Mouse (Mus musculus): ENCODE measurements around the gene Podxl2. TPM values are rescaled to one million over a fixed set of nuclear protein-coding genes. Genes with fewer than 3 reads are reported as not detected.

Gene Podxl2
- polyA plus RNA-seq, 1 experiment, result 7.7 TPM

- TF ChIP-seq CTCF (IDR thresholded peaks at IDR 0.05; ENCODE audit: extremely low read depth, insufficient read depth, insufficient read length, insufficient replicate concordance), result no peak
- no peak for TF ChIP-seq POLR2A (IDR thresholded peaks at IDR 0.05; ENCODE audit: low read depth, low read length)
- 4% methylated on average over 31 of the region's 32 CpGs for WGBS
- Histone ChIP-seq H3K27me3 (ENCODE audit: control insufficient read depth, insufficient read depth, low read length) (no peaks in the 10 kb centered on the region), H3K36me3 (ENCODE audit: control insufficient read depth, insufficient read depth, low read length) (peaks cover 15% of the 10 kb centered on the region), H3K4me3 (ENCODE audit: extremely low read depth, insufficient read depth, insufficient read length) (peak overlapping the region; percentile 93), H3K27ac (ENCODE audit: insufficient read depth, low read length) (no peak overlapping the region), H3K4me1 (ENCODE audit: control insufficient read depth, insufficient read depth, insufficient read length) (peaks cover 8% of the 10 kb centered on the region)
- no peak for DNase-seq (ENCODE audit: low read depth in 1 of 2, low spot score in 2 of 2)
Measured at GRCm38 (mm10) chr6:88842731-88843151, 32.1 kb downstream of the Podxl2 start.

- no peak for TF ChIP-seq CTCF (IDR thresholded peaks at IDR 0.05; ENCODE audit: extremely low read depth, insufficient read depth, insufficient read length, insufficient replicate concordance)
- TF ChIP-seq POLR2A (IDR thresholded peaks at IDR 0.05; ENCODE audit: low read depth, low read length), result peak; percentile 14; the same call in 1 of the 2 replicates
- WGBS, result under 1% methylated on average over 72 of the region's 72 CpGs
- peak; percentile 100 for DNase-seq (ENCODE audit: low read depth in 1 of 2, low spot score in 2 of 2)
- Histone ChIP-seq H3K4me1 (ENCODE audit: control insufficient read depth, insufficient read depth, insufficient read length) (peaks cover 8% of the 10 kb centered on the region), H3K27me3 (ENCODE audit: control insufficient read depth, insufficient read depth, low read length) (no peaks in the 10 kb centered on the region), H3K36me3 (ENCODE audit: control insufficient read depth, insufficient read depth, low read length) (peaks cover 20% of the 10 kb centered on the region), H3K27ac (ENCODE audit: insufficient read depth, low read length) (peak within 1 kb of the TSS; percentile 82), H3K4me3 (ENCODE audit: extremely low read depth, insufficient read depth, insufficient read length) (peak within 1 kb of the TSS; percentile 93)
Measured at GRCm38 (mm10) chr6:88841781-88842689, 32.8 kb downstream of the Podxl2 start, which contains the start of gene Abtb1. Abtb1 (minus strand) TSS chr6:88841984.

- H3K27ac ChIP-seq (ENCODE audit: insufficient read depth, low read length), result peak overlapping the region; percentile 82
- H3K4me1 ChIP-seq (ENCODE audit: control insufficient read depth, insufficient read depth, insufficient read length), result peaks cover 8% of the 10 kb centered on the region
- H3K36me3 ChIP-seq (ENCODE audit: control insufficient read depth, insufficient read depth, low read length), result peaks cover 24% of the 10 kb centered on the region
- WGBS, result under 1% methylated on average over 22 of the region's 22 CpGs
- H3K27me3 ChIP-seq (ENCODE audit: control insufficient read depth, insufficient read depth, low read length), result no peaks in the 10 kb centered on the region
- peak overlapping the region; percentile 93 for H3K4me3 ChIP-seq (ENCODE audit: extremely low read depth, insufficient read depth, insufficient read length)
- no peak for DNase-seq (ENCODE audit: low read depth in 1 of 2, low spot score in 2 of 2)
- no peak for TF ChIP-seq CTCF (IDR thresholded peaks at IDR 0.05; ENCODE audit: extremely low read depth, insufficient read depth, insufficient read length, insufficient replicate concordance)
- TF ChIP-seq POLR2A (IDR thresholded peaks at IDR 0.05; ENCODE audit: low read depth, low read length), result no peak
Measured at GRCm38 (mm10) chr6:88841514-88841780, 33.4 kb downstream of the Podxl2 start.

GRCm38 (mm10) chr6:88840791-88841513 is 33.9 kb downstream of the Podxl2 start:
- H3K27ac ChIP-seq (ENCODE audit: insufficient read depth, low read length), result peak overlapping the region; percentile 82
- H3K4me3 ChIP-seq (ENCODE audit: extremely low read depth, insufficient read depth, insufficient read length), result peak overlapping the region; percentile 93
- WGBS, result 57% methylated on average over 9 of the region's 9 CpGs
- H3K36me3 ChIP-seq (ENCODE audit: control insufficient read depth, insufficient read depth, low read length), result peaks cover 28% of the 10 kb centered on the region
- no peak for DNase-seq (ENCODE audit: low read depth in 1 of 2, low spot score in 2 of 2)
- TF ChIP-seq CTCF (IDR thresholded peaks at IDR 0.05; ENCODE audit: extremely low read depth, insufficient read depth, insufficient read length, insufficient replicate concordance) (no peak), POLR2A (IDR thresholded peaks at IDR 0.05; ENCODE audit: low read depth, low read length) (no peak)
- no peaks in the 10 kb centered on the region for H3K27me3 ChIP-seq (ENCODE audit: control insufficient read depth, insufficient read depth, low read length)
- H3K4me1 ChIP-seq (ENCODE audit: control insufficient read depth, insufficient read depth, insufficient read length), result peaks cover 8% of the 10 kb centered on the region

GRCm38 (mm10) chr6:88840211-88840610 is 34.6 kb downstream of the Podxl2 start:
- Histone ChIP-seq H3K4me3 (ENCODE audit: extremely low read depth, insufficient read depth, insufficient read length) (no peak overlapping the region), H3K4me1 (ENCODE audit: control insufficient read depth, insufficient read depth, insufficient read length) (peaks cover 8% of the 10 kb centered on the region), H3K27me3 (ENCODE audit: control insufficient read depth, insufficient read depth, low read length) (no peaks in the 10 kb centered on the region), H3K36me3 (ENCODE audit: control insufficient read depth, insufficient read depth, low read length) (peaks cover 31% of the 10 kb centered on the region), H3K27ac (ENCODE audit: insufficient read depth, low read length) (no peak overlapping the region)
- WGBS, result 80% methylated on average over 3 of the region's 3 CpGs
- no peak for DNase-seq (ENCODE audit: low read depth in 1 of 2, low spot score in 2 of 2)
- no peak for TF ChIP-seq CTCF (IDR thresholded peaks at IDR 0.05; ENCODE audit: extremely low read depth, insufficient read depth, insufficient read length, insufficient replicate concordance)
- no peak for TF ChIP-seq POLR2A (IDR thresholded peaks at IDR 0.05; ENCODE audit: low read depth, low read length)

- Histone ChIP-seq H3K27ac (ENCODE audit: insufficient read depth, low read length) (no peak overlapping the region), H3K4me3 (ENCODE audit: extremely low read depth, insufficient read depth, insufficient read length) (no peak overlapping the region), H3K27me3 (ENCODE audit: control insufficient read depth, insufficient read depth, low read length) (no peaks in the 10 kb centered on the region), H3K4me1 (ENCODE audit: control insufficient read depth, insufficient read depth, insufficient read length) (peaks cover 11% of the 10 kb centered on the region), H3K36me3 (ENCODE audit: control insufficient read depth, insufficient read depth, low read length) (peaks cover 31% of the 10 kb centered on the region)
- WGBS, result 95% methylated on average over 26 of the region's 26 CpGs
- no peak for TF ChIP-seq CTCF (IDR thresholded peaks at IDR 0.05; ENCODE audit: extremely low read depth, insufficient read depth, insufficient read length, insufficient replicate concordance)
- TF ChIP-seq POLR2A (IDR thresholded peaks at IDR 0.05; ENCODE audit: low read depth, low read length), result no peak
- DNase-seq (ENCODE audit: low read depth in 1 of 2, low spot score in 2 of 2), result no peak
Measured at GRCm38 (mm10) chr6:88839135-88839970, 35.5 kb downstream of the Podxl2 start.

Measured in spleen, adult 2 months (tissue).